Mouse (Mus musculus): Measurements from ENCODE around the gene Gm38431. TPM values are rescaled to one million over a fixed set of nuclear protein-coding genes. Genes with fewer than 3 reads are reported as not detected.

Gm38431 gene
- 63.3 and 174 TPM in 2 replicates for polyA plus RNA-seq (2012; ENCODE audit: low replicate concordance)

GRCm38 (mm10) chr9:21091707-21092320 is at the start of gene Gm38431, which contains the start of gene Raver1:
Gene Gm38431 (minus strand): TSS chr9:21091997.
Gene Raver1 (minus strand): TSS chr9:21092008.

GRCm38 (mm10) chr9:21131059-21131956 is 39.5 kb upstream of the Gm38431 start, which contains the start of gene Tyk2:
Gene Tyk2 (minus strand): TSS chr9:21131243.

DNA sequence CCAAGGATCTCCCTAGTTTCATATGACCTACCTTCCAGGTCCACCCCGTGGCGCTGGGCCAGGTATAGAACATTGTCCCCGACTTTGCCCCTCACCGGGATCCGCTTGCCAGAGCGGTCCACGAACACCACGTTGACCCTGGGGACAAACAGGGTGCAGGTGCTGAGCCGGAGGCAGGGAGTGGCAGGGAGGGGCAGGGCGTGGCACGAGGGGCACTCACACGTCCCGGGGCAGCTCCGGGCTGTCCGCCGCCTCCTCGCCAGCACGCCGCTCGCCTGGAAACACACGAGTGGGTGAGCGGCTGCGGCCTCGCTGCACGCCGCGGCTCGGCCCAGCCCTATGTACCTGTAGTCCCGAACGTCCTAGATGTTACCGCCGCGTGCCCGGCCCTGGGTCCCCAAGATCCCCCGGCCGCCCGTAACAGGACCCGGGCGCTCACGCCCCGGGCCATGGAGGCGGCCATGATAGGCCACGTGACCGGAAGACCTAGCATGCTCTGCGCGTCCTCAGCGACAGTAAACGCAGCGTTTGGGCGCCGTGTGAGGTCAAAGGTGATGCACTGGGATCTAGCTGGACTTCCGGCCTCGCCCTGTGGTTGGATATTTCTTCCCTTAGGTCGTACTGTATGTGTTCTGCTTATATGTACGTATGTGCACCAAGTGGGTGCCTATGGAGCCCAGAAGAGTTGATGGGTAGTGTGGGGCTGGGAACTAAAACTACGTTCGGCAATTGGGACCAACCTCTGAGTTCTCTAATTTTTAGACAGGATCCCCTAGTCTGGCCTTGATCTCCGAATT is 18.6 kb downstream of the Gm38431 start, which contains the start of the genes Gm49373 and Fdx1l:
Gene Gm49373 (minus strand): TSS at position 53 of the 797 bp plus-strand sequence.
Gene Fdx1l (minus strand): TSS at position 571 of the 797 bp plus-strand sequence.

GRCm38 (mm10) chr9:21067006-21067684 is 24.7 kb downstream of the Gm38431 start, which contains the start of gene Zglp1:
Gene Zglp1 (minus strand): TSS chr9:21067093.

GRCm38 (mm10) chr9:21031896-21032351 is 59.9 kb downstream of the Gm38431 start, which contains the start of gene Icam5:
Gene Icam5 (plus strand): TSS chr9:21032073.

DNA sequence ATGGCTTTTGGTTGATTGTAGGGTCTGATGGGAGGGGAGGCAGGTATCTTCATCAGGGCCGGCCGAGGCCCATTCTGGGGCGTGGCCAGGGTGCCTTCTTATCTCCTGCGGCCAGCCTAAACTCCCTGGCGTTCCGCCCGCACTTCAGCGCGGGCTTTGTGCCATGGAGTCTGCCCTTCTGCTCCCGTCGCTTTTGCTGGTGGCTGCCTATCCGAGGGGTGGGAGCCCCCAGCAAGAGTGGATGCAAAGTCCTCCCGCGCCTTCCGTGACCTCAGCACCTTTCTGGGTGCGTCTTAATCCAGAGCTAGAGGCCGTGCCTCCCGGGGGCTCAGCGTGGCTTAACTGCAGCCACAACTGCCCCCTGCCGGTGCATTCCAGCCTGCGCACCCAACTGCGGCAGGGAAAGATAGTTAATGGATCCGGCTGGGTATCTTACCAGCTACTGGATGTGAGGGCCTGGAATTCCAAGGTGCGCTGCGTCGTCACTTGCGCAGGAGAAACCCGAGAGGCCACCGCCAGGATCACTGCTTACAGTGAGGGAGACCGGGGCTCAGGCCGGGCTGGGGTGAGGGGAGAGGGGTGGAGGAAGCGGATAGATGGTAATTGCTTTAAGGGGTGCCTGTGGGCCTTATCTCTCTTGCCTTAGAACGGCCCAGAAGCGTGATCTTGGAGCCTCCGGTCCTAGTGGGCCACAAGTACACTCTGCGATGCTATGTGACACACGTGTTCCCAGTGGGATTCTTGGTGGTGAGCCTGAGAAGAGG is 62.3 kb downstream of the Gm38431 start, which contains the start of gene Icam4:
Gene Icam4 (plus strand): TSS at position 83 of the 764 bp plus-strand sequence.

Other genes with a start within 250 kb of the Gm38431 start
- 60.4 and 133 TPM in 2 replicates for gene A230050P20Rik, start 223.4 kb downstream of the Gm38431 start, polyA plus RNA-seq (2012; ENCODE audit: low replicate concordance)
- 1.7 and 3.7 TPM in 2 replicates for gene Angptl6, start 212.3 kb downstream of the Gm38431 start, polyA plus RNA-seq (2012; ENCODE audit: low replicate concordance)
- 202 and 218 TPM in 2 replicates for gene Ppan, start 203.8 kb downstream of the Gm38431 start, polyA plus RNA-seq (2012; ENCODE audit: low replicate concordance)
- gene Eif3g, start 193.4 kb downstream of the Gm38431 start, polyA plus RNA-seq (2012; ENCODE audit: low replicate concordance), result 272 and 644 TPM in 2 replicates
- 96.3 and 121 TPM in 2 replicates for gene Dnmt1, start 132.1 kb downstream of the Gm38431 start, polyA plus RNA-seq (2012; ENCODE audit: low replicate concordance)
- gene S1pr2, start 115.2 kb downstream of the Gm38431 start, polyA plus RNA-seq (2012; ENCODE audit: low replicate concordance), result 2.7 and 3.3 TPM in 2 replicates
- gene Mrpl4, start 89.3 kb downstream of the Gm38431 start, polyA plus RNA-seq (2012; ENCODE audit: low replicate concordance), result 27.8 and 104 TPM in 2 replicates
- gene Icam1, start 76.0 kb downstream of the Gm38431 start, polyA plus RNA-seq (2012; ENCODE audit: low replicate concordance), result 8.4 and 14.7 TPM in 2 replicates
- 75.9 and 114 TPM in 2 replicates for gene Icam4, start 62.6 kb downstream of the Gm38431 start, polyA plus RNA-seq (2012; ENCODE audit: low replicate concordance)
- 4.4 and 5.0 TPM in 2 replicates for gene Icam5, start 59.9 kb downstream of the Gm38431 start, polyA plus RNA-seq (2012; ENCODE audit: low replicate concordance)
- gene Zglp1, start 24.9 kb downstream of the Gm38431 start, polyA plus RNA-seq (2012; ENCODE audit: low replicate concordance), result 9.5 and 16.3 TPM in 2 replicates
- gene Gm49373, start 18.9 kb downstream of the Gm38431 start, polyA plus RNA-seq (2012; ENCODE audit: low replicate concordance), result 0.89 and 1.4 TPM in 2 replicates
- 20.4 and 31.7 TPM in 2 replicates for gene Fdx1l, start 18.4 kb downstream of the Gm38431 start, polyA plus RNA-seq (2012; ENCODE audit: low replicate concordance)
- gene Raver1, start within 50 bp of the Gm38431 start, polyA plus RNA-seq (2012; ENCODE audit: low replicate concordance), result 330 and 599 TPM in 2 replicates
- 17.6 and 27.7 TPM in 2 replicates for gene Tyk2, start 39.2 kb upstream of the Gm38431 start, polyA plus RNA-seq (2012; ENCODE audit: low replicate concordance)
- 161 and 213 TPM in 2 replicates for gene Cdc37, start 58.0 kb upstream of the Gm38431 start, polyA plus RNA-seq (2012; ENCODE audit: low replicate concordance)
- gene Pde4a, start 73.7 kb upstream of the Gm38431 start, polyA plus RNA-seq (2012; ENCODE audit: low replicate concordance), result 15.6 and 28.8 TPM in 2 replicates
- 71.0 and 87.9 TPM in 2 replicates for gene Keap1, start 147.4 kb upstream of the Gm38431 start, polyA plus RNA-seq (2012; ENCODE audit: low replicate concordance)
- 2.2 and 3.1 TPM in 2 replicates for gene S1pr5, start 156.4 kb upstream of the Gm38431 start, polyA plus RNA-seq (2012; ENCODE audit: low replicate concordance)
- 101 and 110 TPM in 2 replicates for gene Atg4d, start 173.3 kb upstream of the Gm38431 start, polyA plus RNA-seq (2012; ENCODE audit: low replicate concordance)
- 19.7 and 21.5 TPM in 2 replicates for gene Kri1, start 196.0 kb upstream of the Gm38431 start, polyA plus RNA-seq (2012; ENCODE audit: low replicate concordance)
- 15.0 and 27.2 TPM in 2 replicates for gene Cdkn2d, start 199.4 kb upstream of the Gm38431 start, polyA plus RNA-seq (2012; ENCODE audit: low replicate concordance)
- gene Ap1m2, start 220.3 kb upstream of the Gm38431 start, polyA plus RNA-seq (2012; ENCODE audit: low replicate concordance), result 0.08 TPM in 1 of 2 replicates, not detected in the other
- 38.6 and 62.0 TPM in 2 replicates for gene Slc44a2, start 228.7 kb upstream of the Gm38431 start, polyA plus RNA-seq (2012; ENCODE audit: low replicate concordance)